Mouse (Mus musculus) liver, embryonic 11.5 days (tissue): Measurements from ENCODE around the gene 4931440F15Rik. TPM values are rescaled to one million over a fixed set of nuclear protein-coding genes. Genes with fewer than 3 reads are reported as not detected.

ENCODE experiments used
- ATAC-seq: fragments of 200-750 bp; cut with Nextera tagmentation; replicated peaks from 2 replicates; pipeline ENCODE4 v1.8.0; 2017; ENCODE audit warnings: moderate number of reproducible peaks, mild to moderate bottlenecking, moderate TSS enrichment, moderate library complexity; ENCODE audit not compliant: low FRiP score
- DNase-seq: peaks from one replicate; pipeline ENCODE4 v3.0.0-alpha.2; 2017; ENCODE audit warnings: low spot score
- H3K27ac ChIP-seq: fragments of 300-500 bp; sonication (generic); 2 replicates; pipeline ENCODE4 v1.5.1; 2014; ENCODE audit warnings: mild to moderate bottlenecking, low read depth, low read length, control low read depth
- H3K27me3 ChIP-seq: fragments of 300-500 bp; sonication (generic); replicated peaks from 2 replicates; pipeline ENCODE4 v1.6.1; 2014; ENCODE audit warnings: low read length, mixed read lengths; ENCODE audit not compliant: control insufficient read depth, insufficient read depth
- H3K36me3 ChIP-seq: fragments of 300-500 bp; sonication (generic); 2 replicates; pipeline ENCODE4 v1.6.1; 2014; ENCODE audit warnings: mild to moderate bottlenecking, low read length, moderate library complexity, mixed read lengths; ENCODE audit not compliant: control insufficient read depth, insufficient read depth
- H3K4me1 ChIP-seq: fragments of 300-500 bp; sonication (generic); replicated peaks from 2 replicates; pipeline ENCODE4 v1.6.1; 2014; ENCODE audit warnings: low read length, mixed read lengths; ENCODE audit not compliant: control insufficient read depth, insufficient read depth
- H3K4me2 ChIP-seq: fragments of 300-500 bp; sonication (generic); 2 replicates; pipeline ENCODE4 v1.6.1; 2014; ENCODE audit warnings: mild to moderate bottlenecking, control low read depth, moderate library complexity
- H3K4me3 ChIP-seq: fragments of 300-500 bp; sonication (generic); 2 replicates; pipeline ENCODE4 v1.5.1; 2014; ENCODE audit warnings: low read depth, low read length, control low read depth
- H3K9ac ChIP-seq: fragments of 300-500 bp; sonication (generic); 2 replicates; pipeline ENCODE4 v1.6.1; 2014; ENCODE audit warnings: low read depth, low read length, control low read depth
- H3K9me3 ChIP-seq: fragments of 300-500 bp; sonication (generic); 2 replicates; pipeline ENCODE4 v1.6.1; 2016; ENCODE audit warnings: low read length, inconsistent platforms, mixed read lengths; ENCODE audit not compliant: control insufficient read depth
- WGBS: fragments of 180-500 bp; shearing (Covaris S2); extraction: QIAGEN DNeasy Blood & Tissue Kit; methylation state at CpG from one replicate; pipeline ENCODE4 v1.1.7; 2014; 5-methylcytosine and 5-hydroxymethylcytosine counted together
- polyA plus RNA-seq: library from polyadenylated mRNA; unstranded; fragments of >200 nt; fragmentation: Nextera tagmentation; extraction: Ambion mirVana; gene quantifications from 2 replicates; pipeline ENCODE4 v1.2.1, GENCODE M21; 2014

Gene 4931440F15Rik
- polyA plus RNA-seq, 1 experiment from 2014 or later: 0.70 TPM

GRCm38 (mm10) chr11:29774296-29774695 lies 51.2 kb downstream of the 4931440F15Rik start:
- H3K4me1 ChIP-seq: 0 out of 2 replicates have a peak, but pooled peaks cover 3% of the 10 kb centered on the region
- no peaks in the 10 kb centered on the region for H3K9me3 ChIP-seq
- no peak overlapping the region for H3K4me2 ChIP-seq
- H3K36me3 ChIP-seq: no peaks in the 10 kb centered on the region
- ATAC-seq (no peak), DNase-seq (no peak)
- H3K27ac ChIP-seq: no peak overlapping the region
- no peak overlapping the region for H3K4me3 ChIP-seq
- H3K27me3 ChIP-seq: no peaks in the 10 kb centered on the region
- WGBS: 46% methylated on average over 2 of the region's 2 CpGs
- no peak overlapping the region for H3K9ac ChIP-seq

Other genes starting within 250 kb of the 4931440F15Rik start
- gene Rtn4, start 132.7 kb downstream of the 4931440F15Rik start, polyA plus RNA-seq: 23.4 and 24.6 TPM in 2 replicates
- 0.22 and 0.25 TPM in 2 replicates for gene Eml6, start 200.4 kb upstream of the 4931440F15Rik start, polyA plus RNA-seq